Mouse (Mus musculus): ENCODE data around the gene Gm20914. TPM values are rescaled to one million over a fixed set of nuclear protein-coding genes. Genes with fewer than 3 reads are reported as not detected.
"Not testable (repeated sequence)": the region's sequence is repeated elsewhere in the genome, so short reads cannot be mapped to it uniquely, and the experiment has no call there.

Gm20914 gene
- not detected for total RNA-seq (2021)

DNA sequence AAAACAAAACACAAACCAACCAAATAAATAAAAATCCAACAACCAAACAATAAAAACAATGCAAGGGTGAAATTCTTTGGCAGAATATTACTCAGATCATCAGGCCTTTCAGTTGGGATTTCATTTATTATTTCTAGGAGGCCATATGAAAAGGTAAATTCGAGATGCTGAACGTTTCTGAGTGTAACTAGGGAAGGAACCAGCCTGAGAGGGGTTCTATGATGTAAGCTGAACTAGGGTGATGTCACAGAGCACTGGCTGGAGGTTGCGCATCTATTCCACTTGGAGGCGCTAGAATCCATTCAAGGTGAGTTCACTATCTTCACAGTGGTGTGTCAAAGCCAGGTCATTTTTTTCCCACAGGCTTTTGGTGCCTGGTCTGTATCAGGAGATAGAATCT is at the start of gene Gm20914:
TSS of gene Gm20914 (plus strand) at position 301 of the 400 bp plus-strand sequence.
- DNase-seq (ENCODE audit: extremely low spot score in 1 of 2, low spot score in 2 of 2); intact Hi-C loops (cut with DNase I): not testable (repeated sequence)

Other genes starting within 250 kb of the Gm20914 start
- not detected for gene Gm21854, start 69.0 kb upstream of the Gm20914 start, total RNA-seq (2021)
- not detected for gene Gm28171, start 67.4 kb downstream of the Gm20914 start, total RNA-seq (2021)
- gene Gm21778, start 216.5 kb downstream of the Gm20914 start, total RNA-seq (2021), result not detected

Data from left cerebral cortex, postnatal 10 days (tissue).